ENCODE assay signal across 8 mouse cellular contexts in genomic region chr5:149831122-149831861, GRCm38 (mm10).
A peak's percentile ranks its signal among the peaks of the same experiment; 100 is the strongest.
DNase-seq lines count a peak whose midpoint lies in the region; ATAC-seq lines count a peak whose summit lies in the region.

No protein-coding gene starts in this region.

- intact Hi-C loops in heart, postnatal 25 days (cut with DNase I), result no loop called here

- peak; percentile 73 for DNase-seq in CD4-positive, CD25-positive, alpha-beta regulatory T cell, adult 2 months (ENCODE audit: low read depth, low spot score)
- peak; percentile 38 for DNase-seq in cerebellum, adult 11 months
- peak; percentile 90 for DNase-seq in forebrain, embryonic 14.5 days (ENCODE audit: low spot score)
- DNase-seq in heart, postnatal 25 days (ENCODE audit: low spot score), result peak; percentile 8
- peak; percentile 69 for DNase-seq in layer of hippocampus, adult 11-12 months (ENCODE audit: low spot score)
- DNase-seq in thymus, adult 18-20 months, result peak; percentile 9 to 26

- H3K4me2 ChIP-seq in forebrain, embryonic 14.5 days (ENCODE audit: low read length), result peak overlapping the region; percentile 62
- H3K4me2 ChIP-seq in liver, embryonic 16.5 days (ENCODE audit: low read depth, low read length), result peak overlapping the region; percentile 51
- H3K4me2 ChIP-seq in neural tube, embryonic 15.5 days, result peak overlapping the region; percentile 73

- H3K9ac ChIP-seq in forebrain, embryonic 14.5 days (ENCODE audit: low read length), result peak overlapping the region; percentile 72
- no peak overlapping the region for H3K9ac ChIP-seq in liver, embryonic 16.5 days (ENCODE audit: low read depth, low read length)
- peak overlapping the region; percentile 50 for H3K9ac ChIP-seq in neural tube, embryonic 15.5 days (replicated peaks)

- 5% methylated on average over 28 of the region's 28 CpGs for WGBS in forebrain, embryonic 14.5 days
- 4% methylated on average over 28 of the region's 28 CpGs for WGBS in liver, embryonic 16.5 days (ENCODE audit: insufficient replicate concordance)
- WGBS in neural tube, embryonic 15.5 days, result 2% methylated on average over 28 of the region's 28 CpGs

- peaks cover 2% of the 10 kb centered on the region; the same call in 1 of the 2 replicates for H3K4me1 ChIP-seq in forebrain, embryonic 14.5 days (ENCODE audit: control insufficient read depth, insufficient read depth, low read length)
- H3K4me1 ChIP-seq in liver, embryonic 16.5 days (ENCODE audit: control insufficient read depth, low read depth, low read length), result peaks cover 2% of the 10 kb centered on the region; the same call in 1 of the 2 replicates
- H3K4me1 ChIP-seq in neural tube, embryonic 15.5 days, result peaks cover 8% of the 10 kb centered on the region

- H3K4me3 ChIP-seq in forebrain, embryonic 14.5 days (ENCODE audit: low read depth, low read length), result peak overlapping the region; percentile 34
- H3K4me3 ChIP-seq in liver, embryonic 16.5 days (ENCODE audit: low read depth, low read length), result peak overlapping the region; percentile 38
- peak overlapping the region; percentile 40 for H3K4me3 ChIP-seq in neural tube, embryonic 15.5 days (replicated peaks)

- peak; percentile 82 for ATAC-seq in forebrain, embryonic 14.5 days
- no peak for ATAC-seq in liver, embryonic 16.5 days (ENCODE audit: low read depth)
- ATAC-seq in neural tube, embryonic 15.5 days (ENCODE audit: low FRiP score), result no peak

- no peaks in the 10 kb centered on the region for H3K36me3 ChIP-seq in forebrain, embryonic 14.5 days (ENCODE audit: control insufficient read depth, insufficient read depth, low read length)
- H3K36me3 ChIP-seq in liver, embryonic 16.5 days (ENCODE audit: control insufficient read depth, insufficient read depth), result no peaks in the 10 kb centered on the region
- H3K36me3 ChIP-seq in neural tube, embryonic 15.5 days, result no peaks in the 10 kb centered on the region

- H3K27ac ChIP-seq in forebrain, embryonic 14.5 days (ENCODE audit: low read depth, low read length), result peak overlapping the region; percentile 50; the same call in 1 of the 2 replicates
- no peak overlapping the region for H3K27ac ChIP-seq in liver, embryonic 16.5 days (ENCODE audit: low read length)
- H3K27ac ChIP-seq in neural tube, embryonic 15.5 days (replicated peaks), result peak overlapping the region; percentile 70

- H3K27me3 ChIP-seq in forebrain, embryonic 14.5 days (replicated peaks; ENCODE audit: control insufficient read depth, insufficient read depth, low read length), result no peaks in the 10 kb centered on the region
- H3K27me3 ChIP-seq in liver, embryonic 16.5 days (ENCODE audit: control insufficient read depth, insufficient read depth, low read depth, low read length), result no peaks in the 10 kb centered on the region
- H3K27me3 ChIP-seq in neural tube, embryonic 15.5 days (replicated peaks), result no peaks in the 10 kb centered on the region

- no peaks in the 10 kb centered on the region for H3K9me3 ChIP-seq in forebrain, embryonic 14.5 days (replicated peaks; ENCODE audit: control insufficient read depth, low read length)
- H3K9me3 ChIP-seq in liver, embryonic 16.5 days (replicated peaks; ENCODE audit: control insufficient read depth, low read length), result no peaks in the 10 kb centered on the region
- H3K9me3 ChIP-seq in neural tube, embryonic 15.5 days (replicated peaks), result no peaks in the 10 kb centered on the region

Comparison
In these comparisons a context has a peak if more than half of its experiments do, and no peak if none do; other contexts are left out.
1. DNase-seq: peak in every context shown above with its lines; median percentile 90 in forebrain, embryonic 14.5 days; 73 in CD4-positive, CD25-positive, alpha-beta regulatory T cell, adult 2 months; 69 in layer of hippocampus, adult 11-12 months; 38 in cerebellum, adult 11 months; 18 in thymus, adult 18-20 months; 8 in heart, postnatal 25 days.